Mouse (Mus musculus) hindbrain, embryonic 16.5 days (tissue): ENCODE results near the gene Bcl2l13. TPM values are rescaled to one million over a fixed set of nuclear protein-coding genes. Genes with fewer than 3 reads are reported as not detected.
"Not testable (repeated sequence)": the region's sequence is repeated elsewhere in the genome, so short reads cannot be mapped to it uniquely, and the experiment has no call there.

Experiments used
- ATAC-seq: fragments of 200-750 bp; cut with Nextera tagmentation; 2 replicates; pipeline ENCODE4 v1.8.0; 2017; ENCODE audit warnings: moderate TSS enrichment, moderate library complexity
- H3K27ac ChIP-seq: fragments of 300-500 bp; sonication (generic); 2 replicates; pipeline ENCODE4 v1.5.1; 2014; ENCODE audit warnings: low read depth, mild to moderate bottlenecking, control low read depth, low read length, moderate library complexity
- H3K27me3 ChIP-seq: fragments of 300-500 bp; sonication (generic); replicated peaks from 2 replicates; pipeline ENCODE4 v1.6.1; 2014; ENCODE audit warnings: low read length; ENCODE audit not compliant: control insufficient read depth, insufficient read depth
- H3K36me3 ChIP-seq: fragments of 300-500 bp; sonication (generic); 2 replicates; pipeline ENCODE4 v1.6.1; 2014; ENCODE audit warnings: mild to moderate bottlenecking, low read length, moderate library complexity, mixed read lengths; ENCODE audit not compliant: control insufficient read depth, insufficient read depth
- H3K4me1 ChIP-seq: fragments of 300-500 bp; sonication (generic); 2 replicates; pipeline ENCODE4 v1.6.1; 2014; ENCODE audit warnings: low read depth, low read length; ENCODE audit not compliant: control insufficient read depth, insufficient read depth
- H3K4me2 ChIP-seq: fragments of 300-500 bp; sonication (generic); 2 replicates; pipeline ENCODE4 v1.6.1; 2014; ENCODE audit warnings: mild to moderate bottlenecking, low read length, control low read depth, moderate library complexity
- H3K4me3 ChIP-seq: fragments of 300-500 bp; sonication (generic); 2 replicates; pipeline ENCODE4 v1.5.1; 2014; ENCODE audit warnings: mild to moderate bottlenecking, low read length, control low read depth, moderate library complexity
- H3K9ac ChIP-seq: fragments of 300-500 bp; sonication (generic); 2 replicates; pipeline ENCODE4 v1.6.1; 2014; ENCODE audit warnings: low read depth, mild to moderate bottlenecking, control low read depth, low read length, moderate library complexity
- H3K9me3 ChIP-seq: fragments of 300-500 bp; sonication (generic); 2 replicates; pipeline ENCODE4 v1.6.1; 2014; ENCODE audit warnings: mild to moderate bottlenecking, low read length, moderate library complexity; ENCODE audit not compliant: control insufficient read depth
- WGBS: fragments of 180-500 bp; shearing (Covaris S2); extraction: QIAGEN DNeasy Blood & Tissue Kit; methylation state at CpG from one replicate; pipeline ENCODE4 v1.1.7; 2014; 5-methylcytosine and 5-hydroxymethylcytosine counted together
- polyA plus RNA-seq: library from polyadenylated mRNA; unstranded; fragments of >200 nt; fragmentation: Nextera tagmentation; extraction: Ambion mirVana; gene quantifications from 2 replicates; pipeline ENCODE4 v1.2.1, GENCODE M21; 2015

Gene Bcl2l13
- polyA plus RNA-seq, 1 experiment from 2014 or later, result 27.3 TPM

DNA sequence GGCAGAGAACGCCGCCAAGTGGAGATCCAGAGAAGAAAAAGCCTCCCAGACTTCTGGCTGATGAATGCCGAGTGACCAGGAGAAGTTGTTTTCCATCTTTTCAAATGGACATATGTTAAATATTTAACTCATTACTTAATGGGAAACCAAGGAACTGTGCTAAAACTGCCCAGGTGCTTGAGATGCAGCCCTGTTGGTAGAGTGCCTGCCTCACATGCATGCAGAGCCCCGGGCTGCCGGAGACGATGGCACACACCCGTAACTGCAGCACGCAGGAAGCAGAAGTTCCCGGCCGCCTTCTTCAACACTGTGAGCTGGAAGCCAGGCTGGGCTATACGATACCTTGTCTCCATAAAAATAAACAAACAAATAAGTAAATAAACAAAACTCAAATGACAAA, 67.9 kb downstream of the Bcl2l13 start:
- no peak for ATAC-seq

DNA sequence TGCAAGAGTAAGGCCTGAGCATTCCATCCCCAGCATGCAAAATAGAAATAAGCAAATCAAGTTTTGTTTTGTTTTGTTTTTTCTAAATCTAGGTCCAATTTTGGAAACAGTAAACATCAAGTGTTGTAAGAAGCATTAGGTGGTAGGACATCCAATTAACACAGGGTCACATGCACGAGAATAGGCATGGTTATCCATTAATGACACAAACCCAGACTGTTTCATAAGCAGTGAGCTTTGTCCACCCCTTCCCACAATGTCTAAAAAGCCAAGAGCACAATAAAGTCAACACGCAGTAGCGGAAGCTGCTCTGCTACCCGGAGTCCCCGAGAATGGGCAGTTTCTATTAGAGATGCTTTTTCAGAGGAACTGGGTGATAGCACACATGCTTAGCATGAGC, 69.1 kb downstream of the Bcl2l13 start:
- ATAC-seq, result no peak
- Histone ChIP-seq H3K4me1 (no peaks in the 10 kb centered on the region), H3K27ac (no peak overlapping the region), H3K9ac (no peak overlapping the region), H3K36me3 (no peaks in the 10 kb centered on the region), H3K27me3 (no peaks in the 10 kb centered on the region), H3K4me2 (no peak overlapping the region), H3K4me3 (no peak overlapping the region), H3K9me3 (no peaks in the 10 kb centered on the region)
- 80% methylated on average over 5 of the region's 5 CpGs for WGBS

More for the DNA sequence above, 67.9 kb downstream of the Bcl2l13 start:
- Histone ChIP-seq H3K9me3 (no peaks in the 10 kb centered on the region), H3K4me2 (no peak overlapping the region), H3K27ac (no peak overlapping the region), H3K9ac (no peak overlapping the region), H3K27me3 (no peaks in the 10 kb centered on the region), H3K4me3 (no peak overlapping the region), H3K4me1 (no peaks in the 10 kb centered on the region), H3K36me3 (no peaks in the 10 kb centered on the region)
- 91% methylated on average over 11 of the region's 11 CpGs for WGBS

DNA sequence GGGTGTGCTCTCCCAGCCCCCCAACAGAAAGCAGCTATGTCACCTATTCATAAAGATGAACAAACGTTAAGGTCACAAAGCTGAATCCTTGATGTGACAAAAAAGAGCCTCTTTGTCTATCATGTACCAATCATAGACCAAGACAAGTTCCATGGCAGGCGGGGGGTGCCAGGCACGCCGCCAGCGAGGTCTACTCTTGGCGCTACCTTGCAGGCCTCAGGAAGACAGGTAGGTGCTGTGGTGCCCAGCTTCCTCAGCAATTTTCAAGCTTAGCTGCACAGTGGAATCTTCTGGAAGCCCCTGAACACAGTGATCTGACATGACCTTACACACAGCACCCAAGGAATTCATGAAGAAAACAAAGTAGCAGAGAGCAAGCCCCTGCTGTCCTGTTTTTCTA, 70.5 kb downstream of the Bcl2l13 start:
- ATAC-seq, result no peak
- H3K4me1 ChIP-seq, result no peaks in the 10 kb centered on the region
- no peak overlapping the region for H3K9ac ChIP-seq
- H3K27me3 ChIP-seq, result no peaks in the 10 kb centered on the region
- H3K27ac ChIP-seq, result no peak overlapping the region
- WGBS, result 92% methylated on average over 6 of the region's 6 CpGs
- no peaks in the 10 kb centered on the region for H3K36me3 ChIP-seq
- no peaks in the 10 kb centered on the region for H3K9me3 ChIP-seq
- H3K4me3 ChIP-seq, result no peak overlapping the region
- H3K4me2 ChIP-seq, result no peak overlapping the region

DNA sequence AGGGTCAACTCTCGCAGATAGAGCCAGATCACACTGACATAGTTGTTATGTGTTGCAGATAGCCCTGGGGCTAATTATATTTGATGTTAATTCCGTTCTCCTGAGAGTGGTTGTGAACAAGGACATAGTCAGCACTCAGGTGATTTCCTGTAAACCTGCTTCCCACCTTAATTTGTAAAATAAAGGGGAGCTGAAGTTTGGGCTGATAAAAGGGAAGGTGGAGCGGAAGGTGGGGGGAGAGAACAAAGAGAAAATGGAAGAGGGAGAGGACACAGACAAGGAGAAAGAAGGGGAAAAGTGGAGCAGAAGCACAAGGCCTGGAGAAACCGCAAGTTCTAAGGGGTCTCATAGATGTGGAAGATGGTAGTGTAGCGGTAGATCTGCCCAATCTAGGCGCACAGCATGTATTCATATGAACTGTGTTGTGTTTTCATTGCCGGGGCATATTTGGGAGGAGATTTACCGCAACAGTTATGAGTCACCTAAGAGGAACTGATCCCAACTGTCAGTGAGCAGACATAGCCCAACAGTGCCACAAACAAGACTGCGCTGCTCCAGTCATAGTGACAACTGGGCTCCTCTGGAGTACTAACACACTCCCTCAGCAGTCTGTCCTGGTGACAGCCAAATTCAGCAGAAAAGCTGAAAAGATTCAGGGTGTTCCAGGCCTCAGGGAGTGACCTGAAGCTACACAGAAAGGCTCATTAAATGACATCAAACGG, 72.0 kb downstream of the Bcl2l13 start:
- H3K4me2 ChIP-seq, H3K9me3 ChIP-seq, H3K9ac ChIP-seq, H3K36me3 ChIP-seq, H3K4me1 ChIP-seq, H3K27me3 ChIP-seq, ATAC-seq, H3K4me3 ChIP-seq, H3K27ac ChIP-seq: not testable (repeated sequence)
- WGBS, result 92% methylated on average over 9 of the region's 10 CpGs

DNA sequence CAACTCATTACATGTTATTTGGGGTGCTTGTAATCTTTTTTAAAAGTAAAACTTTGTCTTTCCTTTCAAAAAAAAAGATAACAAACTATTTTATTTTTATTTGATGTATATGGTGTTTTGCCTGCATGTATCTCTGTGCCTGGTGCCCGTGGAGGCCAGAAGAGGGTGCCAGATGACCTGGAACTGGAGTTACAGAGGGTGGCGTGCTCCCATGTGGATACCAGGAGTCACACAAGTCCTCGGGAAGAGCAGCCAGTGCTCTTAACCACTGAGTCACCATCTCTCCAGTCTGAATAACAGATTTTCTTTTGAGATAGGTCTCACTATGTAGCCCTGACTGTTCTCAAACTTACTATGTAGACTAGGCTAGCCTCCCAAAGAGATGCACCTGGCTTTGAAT, 73.5 kb downstream of the Bcl2l13 start:
- no peaks in the 10 kb centered on the region for H3K9me3 ChIP-seq
- 86% methylated on average over 3 of the region's 3 CpGs for WGBS
- H3K4me1 ChIP-seq, result 0 out of 2 replicates have a peak, but pooled peaks cover under 1% of the 10 kb centered on the region
- no peak overlapping the region for H3K4me2 ChIP-seq
- ATAC-seq, result no peak
- no peak overlapping the region for H3K4me3 ChIP-seq
- H3K27ac ChIP-seq, result no peak overlapping the region
- H3K27me3 ChIP-seq, result no peaks in the 10 kb centered on the region
- H3K9ac ChIP-seq, result no peak overlapping the region
- no peaks in the 10 kb centered on the region for H3K36me3 ChIP-seq

DNA sequence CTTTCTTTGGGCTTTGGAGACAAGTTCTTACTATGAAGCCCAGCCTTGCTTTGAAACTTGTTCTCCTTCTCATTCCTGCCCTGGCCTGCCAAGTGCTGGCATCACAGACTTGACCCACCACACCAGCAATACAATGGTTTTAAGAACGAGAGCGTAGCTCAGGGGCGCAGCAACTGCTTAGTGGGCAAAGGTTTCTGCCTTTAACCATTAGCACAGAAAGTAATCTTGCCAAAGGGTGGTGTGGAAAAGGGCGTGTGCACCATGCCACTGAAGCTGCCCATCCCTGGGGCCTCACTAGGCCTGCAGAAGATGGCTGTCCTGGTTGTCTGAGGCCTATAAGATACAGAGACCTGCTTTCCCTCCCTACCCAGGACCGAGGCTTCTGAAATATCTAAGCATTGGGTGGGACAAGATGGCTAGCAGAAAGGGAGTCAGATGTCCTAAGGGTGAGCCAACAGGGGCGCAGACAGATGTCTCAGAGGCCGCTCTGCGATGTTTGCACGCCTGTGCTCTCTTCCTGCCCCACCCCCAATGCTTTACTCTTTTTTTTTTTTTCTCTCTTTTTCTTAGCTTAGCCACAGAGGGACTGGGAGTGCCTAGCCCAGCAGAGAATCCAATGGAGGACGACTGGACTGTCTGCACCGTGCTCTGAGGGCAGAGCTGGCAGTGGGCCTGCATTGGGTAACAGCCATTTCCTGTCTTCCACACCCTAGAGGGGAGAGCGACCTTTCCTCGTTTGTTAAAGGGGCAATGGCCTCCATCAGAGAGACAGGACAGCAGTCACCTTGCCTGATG, 75.4 kb downstream of the Bcl2l13 start:
- H3K36me3 ChIP-seq, result no peaks in the 10 kb centered on the region
- no peak overlapping the region for H3K4me2 ChIP-seq
- no peak for ATAC-seq
- no peak overlapping the region for H3K9ac ChIP-seq
- no peak overlapping the region for H3K4me3 ChIP-seq
- H3K27me3 ChIP-seq, result no peaks in the 10 kb centered on the region
- peaks cover 6% of the 10 kb centered on the region for H3K4me1 ChIP-seq
- H3K9me3 ChIP-seq, result no peaks in the 10 kb centered on the region
- 79% methylated on average over 13 of the region's 13 CpGs for WGBS
- H3K27ac ChIP-seq, result no peak overlapping the region

DNA sequence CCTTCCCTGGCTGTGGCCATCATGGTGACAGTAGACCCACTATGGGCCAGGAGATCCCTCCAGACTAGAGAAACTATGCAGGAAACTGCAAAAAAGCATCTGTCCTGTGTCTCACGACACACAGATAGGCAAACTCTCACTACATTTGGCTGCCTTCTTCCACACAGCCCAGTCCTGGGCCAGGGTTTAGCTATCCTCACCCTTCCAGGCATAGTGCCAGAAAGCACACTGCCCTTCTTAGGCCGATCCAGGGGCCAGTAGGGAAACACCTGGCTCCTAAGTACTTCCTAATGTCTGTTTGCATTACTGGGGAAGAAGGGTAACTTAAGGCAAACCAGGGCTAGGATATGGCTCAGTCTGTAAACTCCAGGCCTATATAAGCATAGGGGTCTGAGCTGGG, 76.9 kb downstream of the Bcl2l13 start:
- Histone ChIP-seq H3K27me3 (no peaks in the 10 kb centered on the region), H3K9me3 (no peaks in the 10 kb centered on the region), H3K4me2 (no peak overlapping the region), H3K4me1 (peaks cover 8% of the 10 kb centered on the region), H3K4me3 (no peak overlapping the region), H3K27ac (no peak overlapping the region), H3K9ac (no peak overlapping the region), H3K36me3 (no peaks in the 10 kb centered on the region)
- no peak for ATAC-seq
- WGBS, result 70% methylated on average over 2 of the region's 2 CpGs

DNA sequence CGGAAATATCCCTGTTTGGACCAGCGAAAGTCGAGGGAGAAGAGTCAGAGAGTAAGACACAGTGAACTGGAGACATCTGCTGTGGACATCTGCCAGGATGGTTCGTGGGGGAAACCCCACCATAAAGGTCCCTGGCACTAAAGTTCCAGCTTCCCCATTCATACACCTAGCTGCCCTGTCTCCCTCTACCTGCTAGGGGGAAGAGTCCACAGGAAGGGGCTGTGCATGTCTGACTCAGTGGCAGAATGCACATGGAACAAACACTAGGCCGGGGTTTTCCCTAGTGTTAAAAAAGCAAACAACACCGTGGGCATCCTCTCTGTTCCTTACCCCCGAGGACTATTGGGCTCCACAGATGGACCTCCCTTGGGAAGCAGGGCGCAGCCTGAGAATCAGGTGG, 77.8 kb downstream of the Bcl2l13 start:
- ATAC-seq, result no peak
- Histone ChIP-seq H3K36me3 (no peaks in the 10 kb centered on the region), H3K27ac (no peak overlapping the region), H3K4me3 (no peak overlapping the region), H3K27me3 (no peaks in the 10 kb centered on the region), H3K4me2 (no peak overlapping the region), H3K9me3 (no peaks in the 10 kb centered on the region), H3K9ac (no peak overlapping the region), H3K4me1 (peaks cover 8% of the 10 kb centered on the region)
- WGBS, result 91% methylated on average over 8 of the region's 8 CpGs

DNA sequence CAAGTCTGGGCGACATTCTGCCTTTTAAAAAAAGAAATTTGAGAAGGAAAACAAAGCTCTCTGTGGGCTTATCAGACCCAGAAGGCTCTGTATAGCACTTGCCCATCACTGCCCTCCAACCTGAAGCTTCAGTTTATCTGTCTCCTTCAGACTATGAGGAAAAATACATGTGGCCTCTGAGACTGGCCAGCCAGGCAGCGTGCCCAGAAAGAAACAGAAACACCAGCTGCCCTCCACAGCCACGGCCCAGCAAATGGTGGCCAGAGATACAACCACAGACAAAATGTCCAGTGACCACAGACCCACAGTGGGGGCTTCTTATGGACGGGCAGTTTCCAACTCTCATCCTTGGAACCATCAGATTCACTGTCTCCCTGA, 78.5 kb downstream of the Bcl2l13 start:
- no peak overlapping the region for H3K27ac ChIP-seq
- no peak overlapping the region for H3K9ac ChIP-seq
- no peaks in the 10 kb centered on the region for H3K27me3 ChIP-seq
- 90% methylated on average over 4 of the region's 4 CpGs for WGBS
- no peaks in the 10 kb centered on the region for H3K9me3 ChIP-seq
- no peak overlapping the region for H3K4me2 ChIP-seq
- H3K36me3 ChIP-seq, result no peaks in the 10 kb centered on the region
- no peak overlapping the region for H3K4me3 ChIP-seq
- no peak for ATAC-seq
- peaks cover 8% of the 10 kb centered on the region for H3K4me1 ChIP-seq
